ENCODE assay signal across 15 mouse cellular contexts in genomic region chr2:74894061-74894460, GRCm38 (mm10).
"Had no signal": no experiment of that assay in that cellular context is flagged by ENCODE, and none has a peak within 500 bp of the region (broad histone marks: within the 10 kb centered on the region; RNA-seq: fewer than 3 reads in every experiment).

No protein-coding gene starts in this region.

- H3K4me3 ChIP-seq: limb, embryonic 13.5 days; liver, embryonic 15.5 days; megakaryocyte, embryonic 14.5 days; midbrain, embryonic 15.5 days; neural tube, embryonic 12.5 days had no signal

- H3K27ac ChIP-seq: limb, embryonic 13.5 days; liver, embryonic 15.5 days; macrophage; midbrain, embryonic 15.5 days; neural tube, embryonic 12.5 days had no signal

- H3K27me3 ChIP-seq: limb, embryonic 13.5 days; liver, embryonic 15.5 days; midbrain, embryonic 15.5 days; neural tube, embryonic 12.5 days had no signal

- H3K4me2 ChIP-seq: limb, embryonic 13.5 days; liver, embryonic 11.5 days; liver, embryonic 15.5 days; midbrain, embryonic 11.5 days; midbrain, embryonic 15.5 days; neural tube, embryonic 12.5 days had no signal

- ATAC-seq: intestine, embryonic 16.5 days; midbrain, embryonic 15.5 days had no signal

- H3K9me3 ChIP-seq: limb, embryonic 13.5 days; liver, embryonic 15.5 days; midbrain, embryonic 15.5 days; neural tube, embryonic 12.5 days had no signal

- H3K9ac ChIP-seq: limb, embryonic 13.5 days; liver, embryonic 15.5 days; midbrain, embryonic 15.5 days; neural tube, embryonic 12.5 days had no signal

- H3K36me3 ChIP-seq: limb, embryonic 13.5 days; liver, embryonic 15.5 days; midbrain, embryonic 15.5 days; neural tube, embryonic 12.5 days had no signal

- DNase-seq: kidney, adult 2 months; kidney, postnatal 36 days; layer of hippocampus, adult 9-11 months; layer of hippocampus, postnatal 36 days; lung, adult 2 months; thymus, postnatal 36 days had no signal

- H3K4me1 ChIP-seq: megakaryocyte, embryonic 14.5 days; midbrain, embryonic 15.5 days; neural tube, embryonic 12.5 days had no signal
